Mouse (Mus musculus) WW6 (cell line): ENCODE measurements around the gene Macf1.
A peak's percentile ranks its signal among the peaks of the same experiment; 100 is the strongest.
"Not testable (repeated sequence)": the region's sequence is repeated elsewhere in the genome, so short reads cannot be mapped to it uniquely, and the experiment has no call there.

Experiments
- DNase-seq: peaks from one replicate; pipeline ENCODE4 v3.0.0-alpha.2; 2013; ENCODE audit warnings: low read depth, low spot score

The Macf1 gene

GRCm38 (mm10) chr4:123447251-123447650, 236.9 kb downstream of the Macf1 start:
- DNase-seq = no peak

- no peak for DNase-seq
Observed at GRCm38 (mm10) chr4:123446754-123447153, 237.4 kb downstream of the Macf1 start.

DNA sequence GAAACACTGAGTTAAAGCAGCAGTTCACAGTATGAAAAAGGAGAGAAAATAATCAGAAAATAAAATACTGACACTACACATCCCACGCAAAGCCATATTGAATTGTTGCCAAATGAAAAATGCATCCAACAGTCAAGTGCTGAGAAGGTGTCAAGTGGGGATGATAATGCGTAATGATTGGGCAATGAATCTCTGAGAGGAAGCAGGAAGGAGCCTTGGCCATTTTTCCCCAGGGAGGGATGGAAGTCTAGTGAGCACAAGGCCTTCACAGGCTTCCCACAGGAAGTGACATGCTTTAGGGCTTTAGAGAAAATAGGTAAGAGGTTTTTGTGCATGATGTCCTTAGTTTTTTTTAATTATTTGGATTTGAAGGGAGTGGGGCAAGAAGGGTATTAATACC, 237.9 kb downstream of the Macf1 start:
- DNase-seq = not testable (repeated sequence)

DNA sequence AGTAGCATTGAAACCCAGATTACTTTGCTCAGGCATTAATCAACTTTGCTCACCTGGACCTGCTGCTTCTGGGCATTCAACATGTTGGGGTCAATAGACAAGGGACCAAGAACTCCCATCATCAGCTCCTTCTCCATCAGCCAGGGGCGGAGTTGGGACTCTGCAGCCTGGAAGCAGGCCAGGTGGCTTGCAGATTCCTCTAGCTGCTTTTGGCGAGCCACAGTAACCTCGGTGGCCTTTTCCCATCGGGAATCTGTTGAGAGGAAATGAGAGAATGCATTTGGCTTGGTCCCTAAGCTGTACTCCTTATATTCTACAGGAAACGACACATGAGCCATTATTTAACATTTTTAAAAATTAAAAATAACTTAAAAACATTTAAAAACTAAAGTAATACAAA, 245.7 kb downstream of the Macf1 start:
- no peak for DNase-seq

GRCm38 (mm10) chr4:123433171-123433570, 251.0 kb downstream of the Macf1 start:
- no peak for DNase-seq

- DNase-seq = no peak
Observed at GRCm38 (mm10) chr4:123431936-123432335, 252.2 kb downstream of the Macf1 start.

DNA sequence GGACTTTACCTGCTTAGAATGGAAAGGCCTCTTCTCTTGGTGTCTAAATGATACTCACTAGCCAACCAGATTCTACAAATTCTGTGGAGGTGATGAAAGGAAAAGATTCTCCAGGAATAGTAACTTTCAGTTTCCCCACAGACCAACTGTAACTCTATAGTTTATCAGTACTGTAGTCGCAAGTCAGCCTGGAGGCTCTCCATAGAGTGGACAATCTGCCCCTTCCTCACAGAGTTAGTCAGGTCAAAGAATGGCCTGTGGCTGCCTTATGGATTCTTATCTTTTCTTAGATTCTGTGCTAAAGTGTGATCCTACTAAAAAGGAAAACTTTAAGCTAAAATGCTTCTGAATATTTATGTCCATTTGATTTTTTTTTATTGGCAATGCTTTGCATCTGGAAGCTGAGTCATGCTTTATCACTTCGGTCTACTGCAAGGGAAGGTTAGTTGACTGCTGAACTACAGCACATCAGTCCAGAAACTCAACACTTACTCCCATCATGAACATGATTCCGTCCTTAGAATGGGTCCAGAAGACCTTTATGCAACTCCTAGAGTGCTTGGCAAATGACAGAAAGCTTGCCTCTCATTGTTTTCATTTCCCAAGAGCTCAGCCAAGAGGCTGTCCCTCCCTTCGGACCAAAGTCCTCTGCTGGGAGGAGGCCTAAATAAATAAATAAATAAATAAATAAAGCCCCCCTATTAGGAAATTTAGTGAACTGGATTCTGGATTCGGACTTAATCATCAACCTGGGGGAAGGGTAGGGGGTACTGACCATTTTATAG, 256.1 kb downstream of the Macf1 start:
- DNase-seq = no peak

GRCm38 (mm10) chr4:123427271-123427899, 256.8 kb downstream of the Macf1 start:
- DNase-seq = no peak

GRCm38 (mm10) chr4:123426429-123427080, 257.6 kb downstream of the Macf1 start:
- DNase-seq = no peak

DNA sequence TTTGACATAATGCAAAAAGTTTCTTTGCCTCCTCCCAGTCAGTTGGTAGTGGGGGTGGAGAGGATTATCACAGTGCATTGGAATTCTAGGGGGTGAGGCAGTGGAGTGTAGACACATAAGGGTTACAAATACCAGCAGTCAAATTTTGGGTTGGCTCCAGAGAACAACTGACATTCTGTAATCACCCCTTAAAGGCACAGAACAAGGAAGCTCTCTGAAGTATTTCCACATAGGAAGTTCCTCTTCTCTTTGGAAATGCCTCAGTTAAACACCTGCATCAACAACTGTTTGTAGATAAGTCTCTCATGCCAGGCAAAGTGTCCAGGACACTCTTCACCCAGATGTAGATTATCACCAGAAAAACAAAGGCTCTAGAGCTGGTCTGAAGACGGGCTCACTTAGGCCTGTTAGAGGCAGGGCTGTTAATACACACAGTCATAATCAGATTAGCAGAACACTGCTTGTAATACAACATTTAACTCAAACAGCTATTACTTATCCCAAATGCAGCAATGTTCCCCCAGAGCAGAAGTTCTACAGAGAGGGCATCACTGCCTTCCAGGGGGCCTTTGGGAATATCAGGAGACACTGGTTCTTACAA, 258.4 kb downstream of the Macf1 start:
- DNase-seq = no peak

- DNase-seq = no peak
Observed at GRCm38 (mm10) chr4:123424050-123424449, 260.1 kb downstream of the Macf1 start.

- no peak for DNase-seq
Observed at GRCm38 (mm10) chr4:123422828-123423227, 261.3 kb downstream of the Macf1 start.

DNA sequence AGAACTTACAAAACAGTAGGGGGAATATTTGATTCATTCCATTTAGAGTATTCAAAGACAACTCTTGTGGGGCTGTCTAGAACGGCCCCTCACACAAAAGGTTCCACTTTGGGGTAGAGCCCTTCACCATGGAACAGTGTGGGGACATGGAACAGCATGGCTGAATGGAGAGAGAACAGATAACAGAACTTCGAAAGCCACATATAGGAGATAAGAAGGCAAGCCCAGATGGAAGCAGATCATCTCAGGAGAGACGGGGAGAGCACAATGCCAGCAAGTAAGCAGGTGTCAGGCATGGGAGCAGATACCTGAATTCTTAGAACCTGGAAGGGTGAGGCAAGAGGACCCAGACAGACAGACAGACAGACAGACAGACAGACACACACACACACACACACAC, 266.1 kb downstream of the Macf1 start:
- no peak for DNase-seq

GRCm38 (mm10) chr4:123417478-123417877, 266.7 kb downstream of the Macf1 start:
- DNase-seq = no peak

GRCm38 (mm10) chr4:123416829-123417228, 267.3 kb downstream of the Macf1 start:
- DNase-seq = no peak

DNA sequence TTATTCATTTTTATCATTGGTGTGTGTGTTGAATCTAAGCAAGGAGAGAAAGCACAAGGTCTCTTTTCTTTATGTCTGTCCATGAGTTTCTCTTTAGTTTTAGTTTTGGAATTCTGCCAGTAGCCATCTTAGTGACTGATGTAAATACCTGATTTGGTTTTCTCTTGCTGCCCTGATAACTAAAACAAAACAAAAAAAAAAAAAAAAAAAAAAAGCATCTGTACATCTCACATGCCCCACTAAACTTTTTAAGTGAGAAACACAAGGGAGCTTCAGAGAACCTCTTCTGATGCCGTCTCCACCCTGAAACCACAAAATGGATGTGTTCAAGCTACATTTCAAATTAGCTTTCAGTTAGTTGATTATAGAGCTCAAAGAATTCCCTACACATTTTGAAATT, 268.6 kb downstream of the Macf1 start:
- DNase-seq = no peak

DNA sequence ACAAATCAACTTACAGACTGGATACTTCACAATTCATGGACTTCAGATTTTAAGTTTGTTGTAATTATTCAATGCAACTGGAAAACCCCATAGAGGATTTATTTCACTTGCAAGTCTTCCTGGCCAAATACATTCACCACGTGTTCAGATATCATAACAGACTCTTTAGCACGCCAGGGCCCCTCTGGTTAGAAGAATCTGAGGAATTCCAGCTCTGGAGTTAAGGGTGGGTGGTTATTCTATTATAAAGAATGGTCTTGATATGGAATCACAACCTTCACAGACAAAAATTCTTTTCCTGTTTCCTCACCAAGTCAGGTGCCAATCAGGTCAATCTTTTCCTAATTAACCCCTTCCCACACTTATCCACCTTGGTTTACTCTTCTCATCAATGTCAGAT, 270.3 kb downstream of the Macf1 start:
- DNase-seq = no peak

DNA sequence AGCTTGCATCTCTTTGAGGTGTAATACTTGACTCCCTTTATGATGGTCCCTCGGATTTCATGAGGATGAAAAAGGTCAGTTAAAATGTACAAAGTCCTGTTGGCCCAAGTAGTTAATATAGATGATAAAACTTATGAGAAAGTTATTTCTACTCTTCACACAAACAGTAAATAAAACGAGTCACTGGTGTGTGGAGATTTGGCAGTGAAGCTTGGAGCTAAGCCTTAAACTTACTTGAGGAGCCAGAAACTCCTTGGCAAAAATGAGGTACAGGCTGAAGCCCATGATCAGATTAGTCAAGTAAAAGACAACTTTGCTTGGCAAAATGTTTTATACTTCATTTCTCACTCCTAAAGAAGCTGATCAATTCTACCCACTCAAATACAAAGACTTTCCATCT, 271.2 kb downstream of the Macf1 start:
- DNase-seq = no peak

GRCm38 (mm10) chr4:123412528-123412878, 271.7 kb downstream of the Macf1 start:
- DNase-seq = no peak

DNA sequence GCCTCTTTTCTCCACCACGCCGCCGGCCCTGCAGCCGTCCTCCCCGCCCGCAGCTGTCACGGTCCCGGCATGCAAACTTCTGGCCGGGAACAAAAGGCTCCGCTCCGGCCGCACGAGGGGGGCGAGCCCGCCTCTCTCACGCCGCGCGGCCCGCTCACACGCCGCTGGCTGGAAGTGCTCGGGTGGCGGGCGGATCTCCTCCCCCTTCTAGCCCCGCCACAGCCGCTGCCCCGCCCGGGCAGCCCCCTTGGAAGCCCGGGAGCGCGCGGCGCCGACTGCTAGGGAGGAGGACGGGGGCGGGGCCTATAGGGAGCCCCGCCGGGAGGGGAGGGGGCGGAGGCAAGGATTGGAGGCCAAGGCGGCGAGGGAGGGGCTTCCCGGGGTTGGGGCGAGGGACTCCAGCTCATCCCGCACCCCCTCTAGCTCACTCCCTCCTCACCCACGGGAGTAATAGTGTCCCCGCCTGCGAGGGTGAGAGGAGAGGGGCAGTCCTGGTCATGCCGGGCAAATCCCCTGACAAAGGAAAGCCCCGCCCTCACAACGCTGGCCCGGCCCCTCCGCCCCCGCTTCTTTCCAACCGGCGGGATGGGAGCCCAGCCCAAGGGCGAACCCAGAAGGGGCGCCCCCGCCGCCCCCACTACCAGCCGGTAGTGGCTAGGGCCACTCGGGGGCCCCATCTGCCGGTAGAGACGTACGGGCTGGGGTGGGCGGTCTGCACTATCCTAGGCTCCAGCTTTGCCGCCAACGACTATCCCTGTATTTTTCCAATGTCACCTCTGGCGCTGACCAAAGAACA, 272.2 kb downstream of the Macf1 start:
- peak; percentile 67 for DNase-seq

GRCm38 (mm10) chr4:123411006-123411731, 273.0 kb downstream of the Macf1 start:
- DNase-seq = peak; percentile 13
